Mouse (Mus musculus) NIH3T3 (cell line): ENCODE data around the gene Flt3l.

Experiments
- DNase-seq: peaks from one replicate; pipeline ENCODE4 v3.0.0-alpha.2; 2012; ENCODE audit warnings: low read depth

Gene Flt3l

GRCm38 (mm10) chr7:45135993-45136567 lies at the start of gene Flt3l, which contains the start of gene Gm45713:
TSS of gene Flt3l (minus strand) at chr7:45136432.
TSS of gene Gm45713 (minus strand) at chr7:45136231.
- DNase-seq: peak; percentile 97

- no peak for DNase-seq
Measured at GRCm38 (mm10) chr7:45185921-45186320, 49.7 kb upstream of the Flt3l start.

GRCm38 (mm10) chr7:45183672-45184071 lies 47.4 kb upstream of the Flt3l start:
- no peak for DNase-seq

- no peak for DNase-seq
Measured at GRCm38 (mm10) chr7:45182606-45183005, 46.4 kb upstream of the Flt3l start.

DNA sequence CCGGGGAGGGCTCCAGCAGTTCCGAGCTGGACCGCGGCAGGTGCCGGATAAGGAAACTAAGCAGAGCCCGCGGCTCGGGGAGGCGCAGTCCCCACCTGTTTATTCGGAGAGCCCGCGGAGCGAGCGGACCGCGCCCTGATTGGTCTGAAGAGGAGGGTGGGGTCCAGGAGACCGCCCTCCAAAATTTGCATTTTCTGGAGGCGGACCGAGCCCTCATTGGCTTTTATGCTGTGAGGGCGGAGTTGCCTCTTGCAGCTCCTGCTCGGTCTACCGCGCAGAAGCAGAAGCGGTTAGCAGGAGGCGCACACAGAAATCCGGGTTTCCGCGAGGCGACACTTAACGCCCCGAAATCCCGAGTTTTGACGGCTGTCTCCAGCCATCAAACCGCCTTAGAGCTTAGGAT lies 46.0 kb upstream of the Flt3l start:
- DNase-seq: peak; percentile 25

DNA sequence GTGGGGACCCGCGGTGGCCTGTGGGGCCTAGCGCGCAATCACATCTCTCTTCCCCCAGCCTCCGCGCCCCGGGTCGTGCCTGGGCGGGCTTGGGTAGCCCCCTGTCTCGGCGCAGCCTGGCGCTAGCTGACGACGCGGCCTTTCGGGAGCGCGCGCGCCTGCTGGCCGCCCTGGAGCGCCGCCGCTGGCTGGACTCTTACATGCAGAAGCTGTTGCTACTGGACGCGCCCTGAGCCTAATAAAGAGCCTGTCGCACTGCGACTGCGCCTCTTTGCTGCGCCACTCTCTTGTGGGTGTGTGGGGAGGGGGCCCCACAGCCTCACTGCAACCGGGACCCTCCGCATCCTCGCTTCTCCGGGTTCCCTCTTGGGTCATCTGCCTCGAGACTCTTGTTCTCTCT lies 45.3 kb upstream of the Flt3l start:
- no peak for DNase-seq

DNA sequence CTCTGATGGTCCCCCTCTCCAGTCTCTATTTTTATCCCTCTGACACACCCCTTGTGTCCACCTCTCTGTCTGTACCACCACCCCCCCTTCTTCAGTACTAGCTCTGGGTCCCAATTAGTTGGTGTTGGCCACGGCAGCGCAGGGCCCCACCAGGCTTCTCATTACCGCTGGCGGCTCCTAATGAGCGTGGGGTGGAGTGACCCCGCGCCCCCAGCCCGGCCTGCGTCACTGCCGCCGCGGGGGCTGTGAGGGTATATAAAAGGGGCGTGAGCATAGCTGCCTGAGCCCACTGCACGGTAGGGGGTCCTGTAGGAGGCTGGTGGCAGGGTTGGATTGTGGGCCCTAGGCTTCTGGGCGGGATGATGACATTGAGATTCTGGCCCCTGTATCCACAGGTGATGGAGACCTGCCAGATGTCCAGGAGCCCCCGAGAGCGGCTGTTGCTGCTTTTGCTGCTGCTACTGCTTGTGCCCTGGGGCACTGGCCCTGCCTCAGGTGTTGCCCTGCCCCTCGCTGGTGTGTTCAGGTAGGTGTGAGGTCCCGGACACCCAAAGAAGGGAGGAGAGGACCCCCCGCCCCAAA lies 44.8 kb upstream of the Flt3l start, which contains the start of gene Pth2:
Pth2 (plus strand) TSS at position 100 of the 582 bp plus-strand sequence.
- no peak for DNase-seq

DNA sequence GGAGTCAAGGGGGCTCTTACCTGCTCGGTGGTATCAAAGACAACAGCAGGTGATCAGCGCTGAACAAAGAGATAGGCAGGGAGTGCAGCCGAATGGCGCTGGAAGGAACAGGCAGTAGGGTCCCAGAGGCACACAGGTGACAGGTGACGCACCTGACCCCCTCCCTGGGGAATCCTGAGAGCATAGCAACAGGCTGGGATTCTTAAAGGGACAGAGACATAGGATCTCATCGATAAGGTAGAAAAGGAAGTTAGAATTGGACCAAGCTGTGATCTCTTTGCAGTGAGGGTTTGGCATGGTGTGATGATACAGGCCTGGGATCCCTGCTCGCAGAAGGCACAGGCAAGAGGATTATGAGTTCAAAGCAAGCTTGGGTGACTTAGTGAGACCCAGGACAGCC lies 43.2 kb upstream of the Flt3l start, which contains the start of gene Gfy:
Gfy (minus strand) TSS at position 101 of the 400 bp plus-strand sequence.
- DNase-seq: no peak

GRCm38 (mm10) chr7:45178550-45178949 lies 42.3 kb upstream of the Flt3l start:
- DNase-seq: no peak

DNA sequence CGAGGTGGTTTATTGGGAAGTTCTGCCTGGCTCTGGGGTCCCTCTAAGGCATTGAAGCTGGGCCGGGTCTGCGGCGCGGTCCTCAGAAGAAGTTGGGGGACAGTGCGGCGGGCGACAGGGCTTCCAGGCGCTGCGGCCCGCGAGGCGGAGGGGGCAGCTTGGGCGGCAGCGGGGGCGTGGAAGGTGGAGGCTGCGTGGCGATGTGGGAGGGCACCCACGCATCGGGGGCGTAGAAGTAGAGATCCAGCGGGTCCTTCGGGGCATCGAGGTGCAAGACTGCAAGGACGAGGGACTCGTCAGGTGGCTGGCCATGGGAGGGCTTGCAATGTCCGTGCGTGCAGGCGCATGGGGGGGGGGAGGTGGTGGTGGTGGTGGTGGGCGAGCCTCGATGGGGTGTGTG lies 40.1 kb upstream of the Flt3l start:
- no peak for DNase-seq

GRCm38 (mm10) chr7:45175929-45176328 lies 39.7 kb upstream of the Flt3l start:
- DNase-seq: no peak

DNA sequence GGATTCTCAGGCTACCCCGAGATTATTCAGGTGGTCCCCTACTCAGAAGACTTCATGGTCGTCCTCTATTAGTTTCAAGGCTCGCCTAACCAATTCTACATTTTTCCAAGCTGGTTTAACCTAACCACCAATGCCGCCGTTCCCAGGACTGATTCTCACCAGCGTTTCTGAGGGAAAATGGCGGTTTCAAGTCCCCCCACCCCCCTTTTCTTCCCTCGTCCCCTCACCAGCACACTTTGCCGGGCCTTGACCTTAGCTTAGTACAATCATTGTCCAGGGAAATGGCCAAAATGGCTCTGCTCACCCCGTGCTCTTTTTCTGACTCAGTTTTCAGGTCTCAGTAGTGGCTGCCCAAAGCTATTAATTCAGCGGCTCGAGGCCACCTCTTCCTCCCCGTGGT lies 39.2 kb upstream of the Flt3l start:
- DNase-seq: no peak

DNA sequence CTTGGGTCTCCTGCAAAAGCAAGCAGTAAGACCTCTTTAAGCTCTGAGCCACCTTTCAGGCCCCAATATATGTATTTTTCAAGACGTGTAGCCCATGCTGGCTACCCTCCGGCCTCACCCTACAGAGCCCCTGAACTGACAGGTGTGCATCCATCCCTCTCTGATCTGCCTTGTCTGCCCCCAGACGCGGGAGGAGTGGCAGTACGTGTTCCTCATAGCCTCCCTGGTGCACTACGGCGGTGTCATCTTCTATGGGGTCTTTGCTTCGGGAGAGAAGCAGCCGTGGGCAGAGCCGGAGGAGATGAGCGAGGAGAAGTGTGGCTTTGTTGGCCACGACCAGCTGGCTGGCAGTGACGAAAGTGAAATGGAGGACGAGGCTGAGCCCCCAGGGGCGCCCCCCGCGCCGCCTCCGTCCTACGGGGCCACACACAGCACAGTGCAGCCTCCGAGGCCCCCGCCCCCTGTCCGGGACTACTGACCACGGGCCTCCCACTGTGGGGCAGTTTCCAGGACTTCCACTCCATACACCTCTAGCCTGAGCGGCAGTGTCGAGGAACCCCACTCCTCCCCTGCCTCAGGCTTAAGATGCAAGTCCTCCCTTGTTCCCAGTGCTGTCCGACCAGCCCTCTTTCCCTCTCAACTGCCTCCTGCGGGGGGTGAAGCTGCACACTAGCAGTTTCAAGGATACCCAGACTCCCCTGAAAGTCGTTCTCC lies 38.5 kb upstream of the Flt3l start:
- DNase-seq: no peak

DNA sequence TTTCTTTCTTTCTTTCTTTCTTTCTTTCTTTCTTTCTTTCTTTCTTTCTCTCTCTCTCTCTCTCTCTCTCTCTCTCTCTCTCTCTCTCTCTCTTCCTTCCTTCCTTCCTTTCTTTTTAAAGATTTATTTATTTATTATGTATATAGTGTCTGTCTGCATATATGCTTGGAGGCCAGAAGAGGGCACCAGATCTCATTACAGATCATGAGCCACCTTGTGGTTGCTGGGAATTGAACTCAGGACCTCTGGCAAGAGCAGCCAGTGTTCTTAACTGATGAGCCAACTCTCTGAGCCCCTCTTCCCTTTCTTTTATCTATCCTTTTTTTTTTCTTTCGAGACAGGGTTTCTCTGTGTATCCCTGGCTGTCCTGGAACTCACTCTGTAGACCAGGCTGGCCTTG lies 37.5 kb upstream of the Flt3l start:
- DNase-seq: peak; percentile 75

DNA sequence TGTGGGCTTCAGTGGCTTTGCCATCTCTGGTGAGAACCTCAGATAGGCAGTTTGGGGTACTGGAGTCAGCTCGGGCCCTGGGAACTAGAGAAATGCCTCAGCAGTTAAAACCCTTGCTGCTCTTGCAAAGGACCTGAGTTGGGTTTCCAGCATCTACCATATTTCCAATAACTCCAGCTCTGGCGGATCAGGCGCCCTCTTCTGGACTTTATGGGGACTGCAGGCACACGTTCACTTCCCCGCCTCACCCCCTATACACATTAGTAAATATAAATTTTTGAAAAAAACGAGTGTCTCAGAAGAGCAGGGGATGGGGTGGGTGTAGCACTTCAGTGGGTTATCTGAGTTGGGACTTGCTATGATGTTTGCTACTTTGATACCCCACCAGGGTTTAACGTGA lies 36.7 kb upstream of the Flt3l start:
- peak; percentile 35 for DNase-seq

DNA sequence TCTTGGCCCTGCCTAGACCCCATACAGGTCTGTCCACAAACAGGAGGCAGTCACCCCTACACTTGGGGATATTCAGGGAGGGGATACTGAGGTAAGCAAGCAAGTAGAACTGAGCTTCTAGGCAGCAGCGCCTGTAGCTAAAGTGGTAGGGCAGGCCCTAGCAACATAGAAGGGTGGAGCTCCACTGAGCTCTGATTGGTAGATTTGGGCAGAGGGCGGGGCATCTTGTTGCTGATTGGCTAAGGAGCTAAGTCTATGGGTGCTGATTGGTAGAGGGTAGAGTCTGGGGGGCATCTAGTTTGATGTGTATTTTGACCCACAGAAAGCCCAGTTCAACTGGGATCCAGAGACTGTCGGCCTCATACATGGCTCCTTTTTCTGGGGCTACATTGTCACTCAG lies 33.3 kb upstream of the Flt3l start:
- DNase-seq: no peak

DNA sequence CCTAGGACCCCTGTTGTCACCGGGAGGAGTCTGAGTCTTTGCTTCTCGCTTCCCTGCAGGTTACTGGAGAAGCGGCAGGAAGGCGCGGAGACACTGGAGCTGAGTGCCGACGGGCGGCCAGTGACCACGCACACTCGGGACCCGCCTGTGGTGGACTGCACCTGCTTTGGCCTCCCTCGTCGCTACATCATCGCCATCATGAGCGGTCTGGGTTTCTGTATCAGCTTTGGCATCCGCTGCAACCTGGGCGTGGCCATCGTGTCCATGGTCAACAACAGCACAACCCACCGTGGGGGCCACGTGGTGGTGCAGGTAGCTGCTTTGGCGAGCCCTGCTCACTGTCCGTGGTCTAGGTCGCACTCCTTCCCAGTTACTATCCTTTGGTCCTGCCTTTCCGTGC lies 32.4 kb upstream of the Flt3l start:
- DNase-seq: no peak

- DNase-seq: no peak
Measured at GRCm38 (mm10) chr7:45167761-45168445, 31.7 kb upstream of the Flt3l start.

DNA sequence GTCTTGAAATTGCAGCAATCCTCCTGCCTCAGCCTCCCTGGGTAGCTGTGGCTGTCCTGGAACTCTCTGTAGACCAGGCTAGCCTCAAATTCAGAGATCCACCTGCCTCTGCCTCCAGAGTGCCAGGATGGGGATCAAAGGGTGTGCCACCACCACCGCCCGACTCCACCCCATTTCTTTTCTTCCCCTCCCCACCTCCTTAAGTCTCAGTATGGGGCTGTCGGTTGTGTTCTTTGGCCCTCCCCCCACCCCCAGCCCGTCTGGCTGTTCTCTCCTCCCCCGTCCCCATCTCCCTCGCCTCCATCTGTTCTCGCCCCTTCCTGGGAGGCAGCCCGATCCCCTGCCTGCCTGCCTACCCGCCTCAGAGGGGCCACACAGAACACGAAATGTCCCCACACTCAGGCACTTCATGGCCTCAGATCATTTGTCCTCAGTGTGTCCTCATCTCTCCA lies 30.7 kb upstream of the Flt3l start:
- DNase-seq: no peak

DNA sequence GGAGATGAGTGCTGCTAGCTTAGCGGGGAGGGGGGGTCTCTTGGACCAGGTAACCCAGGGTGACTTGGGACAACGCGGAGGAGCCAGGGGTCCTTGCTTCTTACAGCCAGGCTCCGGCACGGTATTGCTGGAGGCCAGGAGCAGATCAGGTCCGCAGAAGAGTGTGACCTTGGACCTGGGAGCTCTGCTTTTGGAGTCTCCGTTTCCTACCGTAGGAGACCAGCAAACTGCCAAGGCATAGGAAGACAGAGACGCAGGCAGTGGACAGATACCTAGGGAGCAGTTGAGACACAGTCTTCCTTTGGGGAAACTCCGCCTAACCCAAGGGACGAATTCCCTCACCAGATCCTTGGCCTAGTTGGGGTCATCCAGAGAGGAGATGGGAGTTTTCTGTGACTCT lies 29.5 kb upstream of the Flt3l start:
- DNase-seq: no peak

DNA sequence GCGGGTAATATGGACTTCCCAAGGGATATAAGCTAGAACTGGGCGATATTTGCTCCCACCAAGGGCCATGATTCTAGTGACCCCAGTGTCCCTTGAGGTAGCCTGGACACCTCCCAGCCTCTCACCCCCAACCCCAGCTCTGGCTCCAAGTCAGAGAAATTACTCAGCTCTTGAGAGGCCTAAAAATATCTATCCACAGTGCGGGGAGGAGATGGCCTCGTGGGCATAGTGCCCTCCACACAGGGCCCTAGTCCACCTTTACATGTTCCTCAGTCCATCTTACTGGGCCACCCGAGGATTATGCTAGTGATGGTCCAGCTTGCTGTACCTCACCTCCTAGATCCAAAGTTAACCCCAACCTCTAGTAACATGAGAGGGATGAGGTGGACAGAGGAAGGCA lies 28.6 kb upstream of the Flt3l start:
- no peak for DNase-seq

DNA sequence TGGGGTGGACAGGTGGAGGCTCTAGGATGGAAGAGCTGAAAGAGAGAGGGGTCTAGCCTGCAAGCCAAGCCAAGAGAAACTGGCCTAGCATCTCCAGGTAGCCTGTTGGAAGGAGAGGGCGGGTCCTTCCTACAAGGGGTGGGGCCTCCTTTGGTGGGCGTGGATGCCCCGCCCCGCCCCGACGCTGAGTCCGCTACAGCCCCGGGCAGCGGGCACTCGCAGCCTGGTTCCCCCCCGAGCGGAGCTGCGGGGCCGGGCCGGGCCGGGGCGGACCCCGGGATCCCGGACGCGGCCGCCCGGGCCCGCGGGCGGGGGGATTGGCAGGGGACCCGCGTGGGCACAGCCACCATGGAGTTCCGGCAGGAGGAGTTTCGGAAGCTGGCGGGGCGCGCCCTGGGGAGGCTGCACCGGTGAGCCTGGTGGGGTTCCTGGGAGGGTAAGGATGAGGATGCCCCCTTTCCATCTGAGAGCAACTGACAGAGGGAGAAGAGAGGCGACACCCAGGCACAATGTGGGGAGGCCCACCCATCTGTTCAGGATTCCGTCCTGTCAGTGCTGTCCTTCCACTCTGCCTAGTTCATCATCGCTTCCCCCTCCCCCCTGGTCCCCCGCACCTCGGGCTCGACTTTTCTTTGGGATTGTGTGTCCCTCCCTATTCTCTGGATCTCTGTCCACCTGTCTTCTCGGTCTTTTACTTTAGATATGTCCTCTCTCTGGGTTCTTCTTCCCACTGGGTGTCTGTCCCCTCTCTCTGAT lies 27.7 kb upstream of the Flt3l start, which contains the start of gene Slc17a7:
Slc17a7 (plus strand) TSS at position 215 of the 756 bp plus-strand sequence.
- DNase-seq: peak; percentile 50
